Mouse (Mus musculus): Measurements from ENCODE around the gene Shc1. TPM values are rescaled to one million over a fixed set of nuclear protein-coding genes. Genes with fewer than 3 reads are reported as not detected.

The Shc1 gene
- total and polyA plus RNA-seq, 3 experiments = 23.1 to 40.6 (median 32.3) TPM

DNA sequence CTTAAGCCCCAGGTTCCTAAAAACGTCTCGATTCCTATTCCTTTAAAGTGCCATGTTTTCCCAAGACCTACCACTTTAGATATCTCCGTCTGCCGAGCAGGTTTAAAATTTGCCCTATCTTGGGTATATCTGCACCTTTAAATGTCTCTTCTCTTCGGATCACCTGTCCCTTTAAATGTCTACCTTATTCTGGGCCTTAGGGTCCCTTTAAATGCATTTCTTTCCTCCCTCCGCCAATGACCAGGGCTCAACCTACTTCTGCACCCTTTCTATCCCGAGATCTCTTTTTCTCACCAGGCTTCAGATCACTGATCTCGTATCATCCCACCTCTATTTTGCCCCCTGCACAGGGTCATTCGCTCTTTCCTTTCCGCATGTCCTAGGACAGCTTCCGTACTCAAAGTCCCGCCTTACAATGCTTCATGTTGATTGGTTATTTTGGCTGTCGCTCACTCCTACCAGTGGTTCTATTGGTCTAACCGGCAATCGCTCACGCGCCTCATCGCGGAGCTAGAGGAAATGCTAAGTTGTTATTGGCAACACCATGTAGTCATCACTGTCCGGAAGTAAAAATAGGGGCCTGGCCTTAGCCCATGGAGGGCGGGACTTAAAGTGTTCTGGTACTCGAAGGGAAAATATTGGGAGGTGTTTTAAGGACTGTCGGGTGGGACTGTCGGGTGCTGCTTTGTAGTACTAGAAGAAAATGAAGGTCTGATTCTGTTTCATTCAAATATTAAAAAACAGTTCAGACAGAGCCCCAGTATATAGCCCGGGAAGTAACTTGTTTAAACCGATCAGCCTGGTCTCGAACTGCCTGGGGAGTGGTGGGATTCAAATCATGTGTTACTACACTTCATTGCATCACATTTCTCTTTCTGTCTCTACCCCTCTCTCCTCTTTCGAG, 6.5 kb upstream of the Shc1 start, which contains the start of gene Flad1:
Gene Flad1 (minus strand): TSS at position 381 of the 904 bp plus-strand sequence.
- peak within 1 kb of the TSS; percentile 69 for H3K9ac ChIP-seq (ENCODE audit: insufficient read depth, low read depth)
- peak within 1 kb of the TSS; percentile 61 to 96 (median 64) for H3K4me3 ChIP-seq (replicated peaks in 1 of 3; ENCODE audit: low read depth in 2 of 3, low read length in 2 of 3, poor library complexity in 1 of 3)
- H3K4me2 ChIP-seq (ENCODE audit: insufficient read depth, low read depth, poor library complexity, severe bottlenecking) = peak within 1 kb of the TSS; percentile 58
- H3K79me2 ChIP-seq (replicated peaks; ENCODE audit: control insufficient read depth, extremely low read depth, insufficient read depth, poor library complexity, severe bottlenecking) = peaks cover 17% of the 10 kb centered on the region
- H3K4me1 ChIP-seq (ENCODE audit: control insufficient read depth in 1 of 2, insufficient read depth in 2 of 2) = peaks cover 8 to 54% of the 10 kb centered on the region in 2 experiments
- peaks cover 8% of the 10 kb centered on the region for H3K9me3 ChIP-seq (replicated peaks; ENCODE audit: low read length)
- peaks cover 48 to 64% of the 10 kb centered on the region in 2 experiments for H3K36me3 ChIP-seq (replicated peaks in 1 of 2; ENCODE audit: control insufficient read depth in 1 of 2, insufficient read depth in 1 of 2, low read length in 1 of 2)
- TF ChIP-seq ETS1 (conservative IDR thresholded peaks at IDR 0.05; ENCODE audit: low read depth, low read length) = no peak
- TF ChIP-seq CHD2 (IDR thresholded peaks at IDR 0.05; ENCODE audit: low read length) = peak; percentile 99
- TF ChIP-seq ZMIZ1 (IDR thresholded peaks at IDR 0.05; ENCODE audit: low read depth, low read length) = no peak; the same call in 1 of the 2 replicates
- no peak for TF ChIP-seq RAD21 (IDR thresholded peaks at IDR 0.05; ENCODE audit: low read depth, low read length)
- no peak; the same call in 1 of the 2 replicates for TF ChIP-seq GABPA (IDR thresholded peaks at IDR 0.05; ENCODE audit: insufficient replicate concordance, low read depth, low read length)
- peak; percentile 94 for TF ChIP-seq POLR2AphosphoS2 (IDR thresholded peaks at IDR 0.05; ENCODE audit: low read depth, low read length)
- TF ChIP-seq HCFC1 (IDR thresholded peaks at IDR 0.05; ENCODE audit: low read depth, low read length) = peak; percentile 87
- peak; percentile 91 for TF ChIP-seq MXI1 (IDR thresholded peaks at IDR 0.05; ENCODE audit: low read depth, low read length)
- peak; percentile 27; the same call in 1 of the 2 replicates for TF ChIP-seq MAZ (IDR thresholded peaks at IDR 0.05; ENCODE audit: low read depth, low read length)
- TF ChIP-seq MEF2A (IDR thresholded peaks at IDR 0.05; ENCODE audit: borderline replicate concordance, low read depth, low read length) = no peak; the same call in 1 of the 2 replicates
- TF ChIP-seq POLR2A (IDR thresholded peaks at IDR 0.05; ENCODE audit: low read depth, low read length) = peak; percentile 67
- TF ChIP-seq USF1 (IDR thresholded peaks at IDR 0.05; ENCODE audit: low read depth, low read length) = no peak
- TF ChIP-seq KAT2A (IDR thresholded peaks at IDR 0.05; ENCODE audit: insufficient replicate concordance, low read length) = peak; percentile 93
- peak; percentile 66 for TF ChIP-seq NRF1 (IDR thresholded peaks at IDR 0.05; ENCODE audit: low read depth, low read length)
- peak; percentile 98 for TF ChIP-seq SIN3A (IDR thresholded peaks at IDR 0.05; ENCODE audit: low read length)
- TF ChIP-seq NELFE (IDR thresholded peaks at IDR 0.05; ENCODE audit: low read depth, low read length) = peak; percentile 63
- no peak for TF ChIP-seq TBP (conservative IDR thresholded peaks at IDR 0.05; ENCODE audit: low read depth, low read length)
- peak; percentile 29; the same call in 1 of the 2 replicates for TF ChIP-seq IRF4 (IDR thresholded peaks at IDR 0.05; ENCODE audit: low read depth, low read length)
- peak; percentile 52 for TF ChIP-seq TCF12 (IDR thresholded peaks at IDR 0.05; ENCODE audit: low read depth, low read length)
- peak; percentile 98 for TF ChIP-seq ELF1 (IDR thresholded peaks at IDR 0.05; ENCODE audit: low read depth, low read length)
- dilution Hi-C loops (cut with MboI; ENCODE audit: extremely low pct_ligation_motif_present, extremely low pct_unique_long_range_greater_than_20kb, low sequenced_read_pairs) (no loop called here), in situ Hi-C loops (cut with MboI; ENCODE audit: low pct_ligation_motif_present, low pct_unique_long_range_greater_than_20kb, low sequenced_read_pairs) (no loop called here)
- peak within 1 kb of the TSS; percentile 64; the same call in 1 of the 2 replicates for H3K27ac ChIP-seq (ENCODE audit: insufficient read depth, low read depth)
- no peaks in the 10 kb centered on the region for H3K27me3 ChIP-seq (replicated peaks)
- peak; percentile 100 for DNase-seq (ENCODE audit: extremely low read depth)
